Mouse (Mus musculus) forebrain, embryonic 11.5 days (tissue): ENCODE measurements at regions not wholly inside any gene's neighbourhood (a gene's known extent, or its start where the extent isn't known, plus 50 kb on each side); places are given as distances from the start of the nearest gene placed in this dataset.

ENCODE experiments used
- ATAC-seq: fragments of 200-750 bp; cut with Nextera tagmentation; replicated peaks from 2 replicates; pipeline ENCODE4 v1.8.0; 2017; ENCODE audit warnings: moderate TSS enrichment; ENCODE audit not compliant: low FRiP score
- DNase-seq: peaks from one replicate; pipeline ENCODE4 v3.0.0-alpha.2; 2017; ENCODE audit warnings: low spot score
- H3K27ac ChIP-seq: fragments of 300-500 bp; sonication (generic); 2 replicates; pipeline ENCODE4 v1.5.1; 2014; ENCODE audit warnings: low read depth, low read length
- H3K27me3 ChIP-seq: fragments of 300-500 bp; sonication (generic); 2 replicates; pipeline ENCODE4 v1.6.1; 2014; ENCODE audit warnings: mild to moderate bottlenecking, low read length, mixed read lengths; ENCODE audit not compliant: control insufficient read depth, insufficient read depth
- H3K36me3 ChIP-seq: fragments of 300-500 bp; sonication (generic); 2 replicates; pipeline ENCODE4 v1.6.1; 2014; ENCODE audit warnings: mild to moderate bottlenecking, low read length, moderate library complexity, mixed read lengths; ENCODE audit not compliant: control insufficient read depth, insufficient read depth
- H3K4me1 ChIP-seq: fragments of 300-500 bp; sonication (generic); replicated peaks from 2 replicates; pipeline ENCODE4 v1.6.1; 2014; ENCODE audit warnings: low read length, mixed read lengths; ENCODE audit not compliant: control insufficient read depth, insufficient read depth
- H3K4me2 ChIP-seq: fragments of 300-500 bp; sonication (generic); 2 replicates; pipeline ENCODE4 v1.6.1; 2014; ENCODE audit warnings: low read depth, mild to moderate bottlenecking, low read length, moderate library complexity, mixed read lengths; ENCODE audit not compliant: severe bottlenecking
- H3K4me3 ChIP-seq: fragments of 300-500 bp; sonication (generic); 2 replicates; pipeline ENCODE4 v1.5.1; 2014; ENCODE audit warnings: low read depth, low read length
- H3K9ac ChIP-seq: fragments of 300-500 bp; sonication (generic); 2 replicates; pipeline ENCODE4 v1.6.1; 2014; ENCODE audit warnings: low read length
- H3K9me3 ChIP-seq: fragments of 300-500 bp; sonication (generic); 2 replicates; pipeline ENCODE4 v1.6.1; 2016; ENCODE audit warnings: low read length, mixed read lengths; ENCODE audit not compliant: control insufficient read depth
- WGBS: fragments of 180-500 bp; shearing (Covaris S2); extraction: QIAGEN DNeasy Blood & Tissue Kit; methylation state at CpG from one replicate; pipeline ENCODE4 v1.1.7; 2014; 5-methylcytosine and 5-hydroxymethylcytosine counted together

GRCm38 (mm10) chr5:45000996-45001395 lies 201.5 kb upstream of the Ldb2 start:
- no peak overlapping the region for H3K27ac ChIP-seq
- no peak overlapping the region for H3K9ac ChIP-seq
- DNase-seq: no peak
- H3K36me3 ChIP-seq: no peaks in the 10 kb centered on the region
- no peak for ATAC-seq
- H3K27me3 ChIP-seq: no peaks in the 10 kb centered on the region
- no peaks in the 10 kb centered on the region for H3K4me1 ChIP-seq
- H3K9me3 ChIP-seq: no peaks in the 10 kb centered on the region
- no peak overlapping the region for H3K4me3 ChIP-seq
- no peak overlapping the region for H3K4me2 ChIP-seq

GRCm38 (mm10) chr5:44999032-44999431 lies 199.6 kb upstream of the Ldb2 start:
- no peaks in the 10 kb centered on the region for H3K36me3 ChIP-seq
- no peak overlapping the region for H3K9ac ChIP-seq
- H3K9me3 ChIP-seq: no peaks in the 10 kb centered on the region
- no peaks in the 10 kb centered on the region for H3K27me3 ChIP-seq
- no peak overlapping the region for H3K4me3 ChIP-seq
- H3K4me1 ChIP-seq: no peaks in the 10 kb centered on the region
- 88% methylated on average over 3 of the region's 3 CpGs for WGBS
- no peak for DNase-seq
- H3K4me2 ChIP-seq: no peak overlapping the region
- no peak overlapping the region for H3K27ac ChIP-seq
- ATAC-seq: no peak

GRCm38 (mm10) chr5:44975456-44976195 lies 176.1 kb upstream of the Ldb2 start:
- H3K27me3 ChIP-seq: no peaks in the 10 kb centered on the region
- H3K9me3 ChIP-seq: no peaks in the 10 kb centered on the region
- peak; percentile 71 for DNase-seq
- H3K4me1 ChIP-seq: peaks cover 5% of the 10 kb centered on the region; the same call in 1 of the 2 replicates
- peak overlapping the region; percentile 84 for H3K27ac ChIP-seq
- ATAC-seq: peak; percentile 89
- H3K4me3 ChIP-seq: no peak overlapping the region
- H3K9ac ChIP-seq: peak overlapping the region; percentile 35; the same call in 1 of the 2 replicates
- 17% methylated on average over 9 of the region's 9 CpGs for WGBS
- H3K36me3 ChIP-seq: no peaks in the 10 kb centered on the region
- no peak overlapping the region for H3K4me2 ChIP-seq

- H3K4me3 ChIP-seq: no peak overlapping the region
- no peak for ATAC-seq
- H3K27me3 ChIP-seq: no peaks in the 10 kb centered on the region
- no peaks in the 10 kb centered on the region for H3K9me3 ChIP-seq
- no peak overlapping the region for H3K4me2 ChIP-seq
- H3K4me1 ChIP-seq: no peaks in the 10 kb centered on the region
- H3K27ac ChIP-seq: no peak overlapping the region
- no peak overlapping the region for H3K9ac ChIP-seq
- no peaks in the 10 kb centered on the region for H3K36me3 ChIP-seq
- WGBS: 68% methylated on average over 7 of the region's 7 CpGs
- DNase-seq: no peak
Observed at GRCm38 (mm10) chr5:44943023-44943921, 143.8 kb upstream of the Ldb2 start.

- no peaks in the 10 kb centered on the region for H3K27me3 ChIP-seq
- ATAC-seq (no peak), DNase-seq (no peak)
- H3K9me3 ChIP-seq: no peaks in the 10 kb centered on the region
- 68% methylated on average over 2 of the region's 2 CpGs for WGBS
- H3K36me3 ChIP-seq: no peaks in the 10 kb centered on the region
- no peak overlapping the region for H3K4me2 ChIP-seq
- H3K4me1 ChIP-seq: no peaks in the 10 kb centered on the region
- no peak overlapping the region for H3K4me3 ChIP-seq
- no peak overlapping the region for H3K27ac ChIP-seq
- no peak overlapping the region for H3K9ac ChIP-seq
Observed at GRCm38 (mm10) chr5:44942575-44942974, 143.1 kb upstream of the Ldb2 start.

- Histone ChIP-seq H3K4me1 (no peaks in the 10 kb centered on the region), H3K9me3 (no peaks in the 10 kb centered on the region), H3K4me3 (no peak overlapping the region), H3K4me2 (no peak overlapping the region), H3K36me3 (no peaks in the 10 kb centered on the region), H3K9ac (no peak overlapping the region), H3K27me3 (no peaks in the 10 kb centered on the region), H3K27ac (no peak overlapping the region)
- WGBS: 55% methylated on average over 2 of the region's 2 CpGs
- DNase-seq (no peak), ATAC-seq (no peak)
Observed at GRCm38 (mm10) chr5:44925476-44925875, 126.0 kb upstream of the Ldb2 start.

- no peak for ATAC-seq
- H3K9ac ChIP-seq: no peak overlapping the region
- no peaks in the 10 kb centered on the region for H3K9me3 ChIP-seq
- no peak for DNase-seq
- no peak overlapping the region for H3K4me3 ChIP-seq
- H3K4me2 ChIP-seq: no peak overlapping the region
- no peaks in the 10 kb centered on the region for H3K36me3 ChIP-seq
- no peak overlapping the region for H3K27ac ChIP-seq
- peaks cover 3% of the 10 kb centered on the region; the same call in 1 of the 2 replicates for H3K4me1 ChIP-seq
- no peaks in the 10 kb centered on the region for H3K27me3 ChIP-seq
- WGBS: 73% methylated on average over 2 of the region's 2 CpGs
Observed at GRCm38 (mm10) chr5:44922129-44922775, 122.8 kb upstream of the Ldb2 start.

GRCm38 (mm10) chr5:44917816-44918213 lies 118.3 kb upstream of the Ldb2 start:
- no peak overlapping the region for H3K9ac ChIP-seq
- H3K27ac ChIP-seq: no peak overlapping the region

More at GRCm38 (mm10) chr5:44917816-44918213, 118.3 kb upstream of the Ldb2 start:
- H3K27me3 ChIP-seq: no peaks in the 10 kb centered on the region
- H3K4me1 ChIP-seq: peaks cover 3% of the 10 kb centered on the region; the same call in 1 of the 2 replicates
- no peaks in the 10 kb centered on the region for H3K9me3 ChIP-seq
- no peak overlapping the region for H3K4me3 ChIP-seq
- WGBS: 89% methylated on average over 6 of the region's 6 CpGs
- no peak overlapping the region for H3K4me2 ChIP-seq
- H3K36me3 ChIP-seq: no peaks in the 10 kb centered on the region
- ATAC-seq (no peak; the same call in 1 of the 2 replicates), DNase-seq (no peak)
